Mouse (Mus musculus): ENCODE results near the gene Tbc1d2b.
A peak's percentile ranks its signal among the peaks of the same experiment; 100 is the strongest.

The Tbc1d2b gene

GRCm38 (mm10) chr9:90270193-90270943, at the start of gene Tbc1d2b:
Tbc1d2b (minus strand) TSS chr9:90270804.
- peak; percentile 73 for DNase-seq (ENCODE audit: low spot score)

GRCm38 (mm10) chr9:90316300-90316699, 45.7 kb upstream of the Tbc1d2b start:
- no peak for DNase-seq (ENCODE audit: low spot score)

- no peak for DNase-seq (ENCODE audit: low spot score)
These were observed 45.1 kb upstream of the Tbc1d2b start for GRCm38 (mm10) chr9:90315662-90316061.

GRCm38 (mm10) chr9:90304254-90304653, 33.6 kb upstream of the Tbc1d2b start:
- DNase-seq (ENCODE audit: low spot score): no peak

GRCm38 (mm10) chr9:90303101-90303835, 32.7 kb upstream of the Tbc1d2b start:
- no peak for DNase-seq (ENCODE audit: low spot score)

- DNase-seq (ENCODE audit: low spot score): no peak
These were observed 32.1 kb upstream of the Tbc1d2b start for GRCm38 (mm10) chr9:90302670-90303069.

GRCm38 (mm10) chr9:90301081-90301688, 30.6 kb upstream of the Tbc1d2b start:
- DNase-seq (ENCODE audit: low spot score): no peak

- DNase-seq (ENCODE audit: low spot score): no peak
These were observed 27.0 kb upstream of the Tbc1d2b start for GRCm38 (mm10) chr9:90297637-90298036.

- no peak for DNase-seq (ENCODE audit: low spot score)
These were observed 23.2 kb upstream of the Tbc1d2b start for GRCm38 (mm10) chr9:90293641-90294398.

- no peak for DNase-seq (ENCODE audit: low spot score)
These were observed 7.8 kb upstream of the Tbc1d2b start for GRCm38 (mm10) chr9:90278397-90278796.

GRCm38 (mm10) chr9:90277884-90278283, 7.3 kb upstream of the Tbc1d2b start:
- no peak for DNase-seq (ENCODE audit: low spot score)

- DNase-seq (ENCODE audit: low spot score): no peak
These were observed 6.2 kb upstream of the Tbc1d2b start for GRCm38 (mm10) chr9:90276779-90277178.

GRCm38 (mm10) chr9:90275906-90276305, 5.3 kb upstream of the Tbc1d2b start:
- DNase-seq (ENCODE audit: low spot score): no peak

- DNase-seq (ENCODE audit: low spot score): no peak
These were observed 4.9 kb upstream of the Tbc1d2b start for GRCm38 (mm10) chr9:90275500-90275899.

- no peak for DNase-seq (ENCODE audit: low spot score)
These were observed 3.9 kb upstream of the Tbc1d2b start for GRCm38 (mm10) chr9:90274516-90274915.

GRCm38 (mm10) chr9:90272346-90272745, 1.7 kb upstream of the Tbc1d2b start:
- no peak for DNase-seq (ENCODE audit: low spot score)

GRCm38 (mm10) chr9:90271541-90272090, 1.0 kb upstream of the Tbc1d2b start:
- no peak for DNase-seq (ENCODE audit: low spot score)

- no peak for DNase-seq (ENCODE audit: low spot score)
These were observed 316 bp upstream of the Tbc1d2b start for GRCm38 (mm10) chr9:90270944-90271295.

- no peak for DNase-seq (ENCODE audit: low spot score)
These were observed 1.5 kb downstream of the Tbc1d2b start for GRCm38 (mm10) chr9:90269011-90269681.

GRCm38 (mm10) chr9:90266926-90267325, 3.7 kb downstream of the Tbc1d2b start:
- DNase-seq (ENCODE audit: low spot score): no peak

- DNase-seq (ENCODE audit: low spot score): no peak
These were observed 4.5 kb downstream of the Tbc1d2b start for GRCm38 (mm10) chr9:90266059-90266458.

Measured in c-Kit-positive CD71-positive TER-119-positive erythroid progenitor cells, embryonic 14.5 days (primary cell).